Mouse (Mus musculus) midbrain, embryonic 12.5 days (tissue): Measurements from ENCODE around the gene Zfp87. TPM values are rescaled to one million over a fixed set of nuclear protein-coding genes. Genes with fewer than 3 reads are reported as not detected.

Experiments used
- ATAC-seq: fragments of 200-750 bp; cut with Nextera tagmentation; 2 replicates; pipeline ENCODE4 v1.8.0; 2017; ENCODE audit warnings: low read depth, moderate TSS enrichment, moderate library complexity; ENCODE audit not compliant: low FRiP score
- H3K27ac ChIP-seq: fragments of 300-500 bp; sonication (generic); replicated peaks from 2 replicates; pipeline ENCODE4 v1.5.1; 2016; ENCODE audit warnings: mild to moderate bottlenecking
- H3K27me3 ChIP-seq: fragments of 300-500 bp; sonication (generic); 2 replicates; pipeline ENCODE4 v1.6.1; 2016; ENCODE audit warnings: mild to moderate bottlenecking
- H3K36me3 ChIP-seq: fragments of 300-500 bp; sonication (generic); 2 replicates; pipeline ENCODE4 v1.6.1; 2016
- H3K4me1 ChIP-seq: fragments of 300-500 bp; sonication (generic); 2 replicates; pipeline ENCODE4 v1.6.1; 2016
- H3K4me2 ChIP-seq: fragments of 300-500 bp; sonication (generic); replicated peaks from 2 replicates; pipeline ENCODE4 v1.6.1; 2016; ENCODE audit warnings: mild to moderate bottlenecking, moderate library complexity
- H3K4me3 ChIP-seq: fragments of 300-500 bp; sonication (generic); 2 replicates; pipeline ENCODE4 v1.5.1; 2016; ENCODE audit warnings: mild to moderate bottlenecking
- H3K9ac ChIP-seq: fragments of 300-500 bp; sonication (generic); replicated peaks from 2 replicates; pipeline ENCODE4 v1.6.1; 2016; ENCODE audit warnings: mild to moderate bottlenecking, moderate library complexity
- H3K9me3 ChIP-seq: fragments of 300-500 bp; sonication (generic); 2 replicates; pipeline ENCODE4 v1.6.1; 2016; ENCODE audit warnings: mild to moderate bottlenecking
- WGBS: fragments of 180-500 bp; shearing (Covaris S2); methylation state at CpG from one replicate; pipeline ENCODE4 v1.1.7; 2016; 5-methylcytosine and 5-hydroxymethylcytosine counted together
- polyA plus RNA-seq: library from polyadenylated mRNA; unstranded; fragments of >200 nt; fragmentation: Nextera tagmentation; extraction: Ambion mirVana; gene quantifications from 2 replicates; pipeline ENCODE4 v1.2.1, GENCODE M21; 2016

Zfp87 gene
- polyA plus RNA-seq, 1 experiment from 2014 or later: 32.7 TPM

DNA sequence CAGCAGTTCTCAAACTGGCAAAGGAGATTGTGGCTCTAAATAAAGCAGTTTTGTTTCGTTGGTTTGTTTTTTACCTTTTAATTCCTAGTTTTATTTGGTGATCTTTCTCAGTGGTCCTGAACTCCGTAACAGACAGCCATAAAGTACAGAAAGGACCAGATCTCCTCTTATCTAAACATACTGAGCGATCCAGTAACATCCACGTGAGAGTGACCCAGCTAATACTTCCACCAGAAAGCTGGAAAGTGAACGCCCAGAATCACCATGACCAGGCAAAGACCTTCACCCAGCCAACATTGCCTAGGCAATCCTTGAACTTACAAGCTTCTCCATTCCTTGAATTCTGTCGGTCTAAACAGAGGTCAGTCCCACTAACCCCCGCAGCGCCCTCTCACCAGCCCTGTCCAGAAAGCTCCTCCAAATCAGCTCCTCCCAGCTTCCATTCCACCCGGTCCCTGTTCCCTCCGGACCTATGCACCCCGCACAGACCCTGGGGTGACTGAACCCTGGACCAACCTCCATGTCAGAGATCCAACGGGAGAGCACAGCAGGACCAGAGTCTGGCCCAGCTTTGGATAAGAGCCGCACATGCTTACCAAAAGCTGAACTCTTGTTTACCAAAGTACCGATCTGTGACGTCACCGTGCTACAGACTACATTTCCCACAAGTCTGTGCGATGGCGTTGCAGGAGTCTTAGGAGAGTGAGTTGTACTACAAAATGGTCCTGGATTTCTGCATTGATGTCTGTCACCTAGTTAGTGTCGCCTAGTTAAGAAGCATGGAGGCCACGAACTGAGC is 42.2 kb downstream of the Zfp87 start, which contains the start of gene Zfp874b:
Gene Zfp874b, minus strand, starts transcription at position 634 of the 799 bp plus-strand sequence.
- no peaks in the 10 kb centered on the region for H3K27me3 ChIP-seq
- no peaks in the 10 kb centered on the region for H3K9me3 ChIP-seq
- peak within 1 kb of the TSS; percentile 61 for H3K9ac ChIP-seq
- H3K4me2 ChIP-seq: peak within 1 kb of the TSS; percentile 69
- H3K4me3 ChIP-seq: peak within 1 kb of the TSS; percentile 63
- WGBS: 6% methylated on average over 20 of the region's 20 CpGs
- peaks cover 2% of the 10 kb centered on the region; the same call in 1 of the 2 replicates for H3K36me3 ChIP-seq
- H3K27ac ChIP-seq: no peak within 1 kb of the TSS
- H3K4me1 ChIP-seq: peaks cover 8% of the 10 kb centered on the region; the same call in 1 of the 2 replicates
- peak; percentile 94 for ATAC-seq

DNA sequence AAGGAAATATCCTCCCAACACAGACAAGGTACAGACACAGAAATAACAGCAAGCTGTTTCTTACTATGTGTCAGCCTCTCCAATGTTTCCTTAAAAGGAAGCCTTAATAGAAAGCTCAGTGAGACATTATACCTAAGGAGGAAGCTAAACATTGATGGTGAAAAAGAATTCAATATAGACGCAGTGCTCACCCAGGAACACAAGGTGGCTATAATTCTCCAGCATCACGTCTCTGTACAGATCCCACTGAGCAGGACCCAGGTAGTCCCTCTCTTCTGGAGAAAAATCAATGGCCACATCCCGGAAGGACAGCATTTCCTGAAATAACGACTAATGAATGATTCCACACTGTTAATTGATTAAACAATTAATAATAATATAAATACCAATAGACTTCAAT is 44.4 kb downstream of the Zfp87 start:
- 63% methylated on average over 4 of the region's 4 CpGs for WGBS
- Histone ChIP-seq H3K36me3 (no peaks in the 10 kb centered on the region), H3K4me2 (no peak overlapping the region), H3K4me1 (peaks cover 8% of the 10 kb centered on the region; the same call in 1 of the 2 replicates), H3K27me3 (no peaks in the 10 kb centered on the region), H3K4me3 (no peak overlapping the region), H3K27ac (no peak overlapping the region), H3K9ac (no peak overlapping the region), H3K9me3 (no peaks in the 10 kb centered on the region)
- no peak for ATAC-seq

DNA sequence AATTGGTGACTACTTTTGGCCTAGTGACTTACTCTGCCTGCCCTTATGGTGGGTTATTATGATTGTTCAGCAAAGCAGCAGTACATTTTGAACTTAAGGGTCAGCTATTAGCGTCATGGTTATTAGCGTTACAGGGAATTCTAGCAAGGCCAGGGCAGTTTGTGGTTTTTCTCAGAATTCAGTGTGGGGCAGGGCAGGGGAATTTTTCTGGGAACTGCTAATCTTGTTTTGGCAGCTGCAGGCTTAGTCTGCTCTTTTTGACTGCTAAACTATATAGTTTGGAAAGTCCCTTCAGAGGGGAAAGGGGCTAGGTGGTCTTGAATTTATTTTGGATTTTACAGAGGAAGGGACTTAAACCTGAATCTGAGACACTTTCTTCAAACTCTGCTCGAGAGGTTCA is 56.7 kb downstream of the Zfp87 start:
- no peaks in the 10 kb centered on the region for H3K4me1 ChIP-seq
- H3K4me3 ChIP-seq: no peak overlapping the region
- H3K9me3 ChIP-seq: no peaks in the 10 kb centered on the region
- peaks cover 11% of the 10 kb centered on the region; the same call in 1 of the 2 replicates for H3K36me3 ChIP-seq
- 89% methylated on average over 3 of the region's 3 CpGs for WGBS
- no peak for ATAC-seq
- no peak overlapping the region for H3K27ac ChIP-seq
- no peak overlapping the region for H3K4me2 ChIP-seq
- H3K27me3 ChIP-seq: no peaks in the 10 kb centered on the region
- no peak overlapping the region for H3K9ac ChIP-seq

Other genes starting within 250 kb of the Zfp87 start
- 2.7 and 3.3 TPM in 2 replicates for gene Zfp458, start 247.7 kb downstream of the Zfp87 start, polyA plus RNA-seq
- gene Zfp457, start 219.7 kb downstream of the Zfp87 start, polyA plus RNA-seq: 0.41 and 0.71 TPM in 2 replicates
- gene Zfp595, start 193.6 kb downstream of the Zfp87 start, polyA plus RNA-seq: 1.5 and 1.9 TPM in 2 replicates
- gene Gm28044, start 165.6 kb downstream of the Zfp87 start, polyA plus RNA-seq: 0.84 TPM in 1 of 2 replicates, not detected in the other
- 0.94 and 0.98 TPM in 2 replicates for gene Zfp953, start 165.6 kb downstream of the Zfp87 start, polyA plus RNA-seq
- 0.29 TPM in 1 of 2 replicates, not detected in the other for gene Gm28041, start 150.4 kb downstream of the Zfp87 start, polyA plus RNA-seq
- gene Zfp456, start 150.4 kb downstream of the Zfp87 start, polyA plus RNA-seq: 0.83 and 1.2 TPM in 2 replicates
- 2.9 and 4.3 TPM in 2 replicates for gene Zfp429, start 126.4 kb downstream of the Zfp87 start, polyA plus RNA-seq
- 0.42 and 0.46 TPM in 2 replicates for gene Zfp459, start 104.8 kb downstream of the Zfp87 start, polyA plus RNA-seq
- 6.0 and 6.8 TPM in 2 replicates for gene Zfp874a, start 74.6 kb downstream of the Zfp87 start, polyA plus RNA-seq
- 2.0 and 2.7 TPM in 2 replicates for gene Zfp874b, start 41.9 kb downstream of the Zfp87 start, polyA plus RNA-seq
- 16.7 and 16.8 TPM in 2 replicates for gene Zfp58, start 25.6 kb downstream of the Zfp87 start, polyA plus RNA-seq
- gene Gm26965, start within 50 bp of the Zfp87 start, polyA plus RNA-seq: 0.22 and 0.46 TPM in 2 replicates
- 17.7 and 19.6 TPM in 2 replicates for gene Zfp748, start 27.7 kb upstream of the Zfp87 start, polyA plus RNA-seq
- 3.4 and 4.1 TPM in 2 replicates for gene Zfp729b, start 83.5 kb upstream of the Zfp87 start, polyA plus RNA-seq
- gene Gm49345, start 111.6 kb upstream of the Zfp87 start, polyA plus RNA-seq: 0.29 TPM in 1 of 2 replicates, not detected in the other
- gene Zfp729a, start 111.6 kb upstream of the Zfp87 start, polyA plus RNA-seq: 3.0 and 4.7 TPM in 2 replicates
- 16.7 and 17.4 TPM in 2 replicates for gene Zfp738, start 160.9 kb upstream of the Zfp87 start, polyA plus RNA-seq
- 8.0 and 11.2 TPM in 2 replicates for gene Zfp65, start 203.0 kb upstream of the Zfp87 start, polyA plus RNA-seq
- gene Zfp85, start 229.1 kb upstream of the Zfp87 start, polyA plus RNA-seq: 7.0 and 7.3 TPM in 2 replicates